Mouse (Mus musculus) kidney, postnatal 25 days (tissue): Measurements from ENCODE around the gene Zfp385c.
"Not testable (repeated sequence)": the region's sequence is repeated elsewhere in the genome, so short reads cannot be mapped to it uniquely, and the experiment has no call there.

Source experiments
- DNase-seq, 2 experiments: peaks; one replicate each; pipeline ENCODE4 v3.0.0; 2021; ENCODE audit warnings: mixed read lengths in 2 of 2

Zfp385c gene

GRCm38 (mm10) chr11:100594608-100595007, 97.6 kb downstream of the Zfp385c start:
- DNase-seq: no peak

- no peak for DNase-seq
These were observed 99.8 kb downstream of the Zfp385c start for GRCm38 (mm10) chr11:100592346-100593046.

GRCm38 (mm10) chr11:100588462-100588861, 103.8 kb downstream of the Zfp385c start:
- DNase-seq: no peak

GRCm38 (mm10) chr11:100585148-100585547, 107.1 kb downstream of the Zfp385c start:
- DNase-seq: no peak

- no peak for DNase-seq
These were observed 107.7 kb downstream of the Zfp385c start for GRCm38 (mm10) chr11:100584561-100584961.

- no peak for DNase-seq
These were observed 109.4 kb downstream of the Zfp385c start for GRCm38 (mm10) chr11:100582836-100583235.

- not testable (repeated sequence) for DNase-seq
These were observed 109.8 kb downstream of the Zfp385c start for GRCm38 (mm10) chr11:100582413-100582812.

- DNase-seq: peak; percentile 34 to 47
These were observed 110.5 kb downstream of the Zfp385c start for GRCm38 (mm10) chr11:100581756-100582155.

- DNase-seq: no peak
These were observed 112.0 kb downstream of the Zfp385c start for GRCm38 (mm10) chr11:100580275-100580674.

- DNase-seq: no peak
These were observed 113.0 kb downstream of the Zfp385c start for GRCm38 (mm10) chr11:100579116-100579799.

GRCm38 (mm10) chr11:100577852-100578599, 114.2 kb downstream of the Zfp385c start:
- no peak for DNase-seq
